Mouse (Mus musculus): ENCODE results near the gene Bpifb1.
"Not testable (repeated sequence)": the region's sequence is repeated elsewhere in the genome, so short reads cannot be mapped to it uniquely, and the experiment has no call there.

Gene Bpifb1

GRCm38 (mm10) chr2:154190546-154191258, at the start of gene Bpifb1:
Gene Bpifb1, plus strand, starts transcription at chr2:154190818.
- no peak for DNase-seq (ENCODE audit: low read depth, low spot score)

GRCm38 (mm10) chr2:154142580-154142979, 48.0 kb upstream of the Bpifb1 start, which contains the start of gene Bpifa1:
Gene Bpifa1, plus strand, starts transcription at chr2:154142880.
- no peak for DNase-seq (ENCODE audit: low read depth, low spot score)

GRCm38 (mm10) chr2:154143735-154144134, 46.9 kb upstream of the Bpifb1 start:
- DNase-seq (ENCODE audit: low read depth, low spot score): no peak

GRCm38 (mm10) chr2:154147496-154147895, 43.1 kb upstream of the Bpifb1 start:
- DNase-seq (ENCODE audit: low read depth, low spot score): no peak

GRCm38 (mm10) chr2:154158433-154158832, 32.2 kb upstream of the Bpifb1 start:
- peak; percentile 25 for DNase-seq (ENCODE audit: low read depth, low spot score)

GRCm38 (mm10) chr2:154162307-154162706, 28.3 kb upstream of the Bpifb1 start, which contains the start of gene Bpifa5:
Gene Bpifa5, plus strand, starts transcription at chr2:154162607.
- DNase-seq (ENCODE audit: low read depth, low spot score): no peak

GRCm38 (mm10) chr2:154163306-154163705, 27.3 kb upstream of the Bpifb1 start:
- no peak for DNase-seq (ENCODE audit: low read depth, low spot score)

- DNase-seq (ENCODE audit: low read depth, low spot score): no peak
These were observed 21.4 kb upstream of the Bpifb1 start for GRCm38 (mm10) chr2:154169172-154169571.

- DNase-seq (ENCODE audit: low read depth, low spot score): no peak
These were observed 19.0 kb upstream of the Bpifb1 start for GRCm38 (mm10) chr2:154171621-154172020.

- peak; percentile 16 for DNase-seq (ENCODE audit: low read depth, low spot score)
These were observed 17.3 kb upstream of the Bpifb1 start for GRCm38 (mm10) chr2:154173313-154173712.

GRCm38 (mm10) chr2:154181900-154182299, 8.7 kb upstream of the Bpifb1 start:
- DNase-seq (ENCODE audit: low read depth, low spot score): not testable (repeated sequence)

- DNase-seq (ENCODE audit: low read depth, low spot score): not testable (repeated sequence)
These were observed 7.6 kb upstream of the Bpifb1 start for GRCm38 (mm10) chr2:154183061-154183460.

- DNase-seq (ENCODE audit: low read depth, low spot score): no peak
These were observed 5.3 kb upstream of the Bpifb1 start for GRCm38 (mm10) chr2:154185319-154185718.

GRCm38 (mm10) chr2:154185748-154186147, 4.9 kb upstream of the Bpifb1 start:
- DNase-seq (ENCODE audit: low read depth, low spot score): no peak

GRCm38 (mm10) chr2:154187468-154187867, 3.1 kb upstream of the Bpifb1 start:
- no peak for DNase-seq (ENCODE audit: low read depth, low spot score)

- no peak for DNase-seq (ENCODE audit: low read depth, low spot score)
These were observed 662 bp upstream of the Bpifb1 start for GRCm38 (mm10) chr2:154189877-154190434.

GRCm38 (mm10) chr2:154192141-154192540, 1.5 kb downstream of the Bpifb1 start:
- DNase-seq (ENCODE audit: low read depth, low spot score): no peak

- DNase-seq (ENCODE audit: low read depth, low spot score): no peak
These were observed 2.5 kb downstream of the Bpifb1 start for GRCm38 (mm10) chr2:154193071-154193470.

- DNase-seq (ENCODE audit: low read depth, low spot score): no peak
These were observed 3.4 kb downstream of the Bpifb1 start for GRCm38 (mm10) chr2:154193994-154194504.

GRCm38 (mm10) chr2:154197036-154197435, 6.4 kb downstream of the Bpifb1 start:
- DNase-seq (ENCODE audit: low read depth, low spot score): no peak

GRCm38 (mm10) chr2:154204630-154205029, 14.0 kb downstream of the Bpifb1 start:
- no peak for DNase-seq (ENCODE audit: low read depth, low spot score)

- DNase-seq (ENCODE audit: low read depth, low spot score): peak; percentile 24
These were observed 16.3 kb downstream of the Bpifb1 start for GRCm38 (mm10) chr2:154206908-154207307.

- peak; percentile 8 for DNase-seq (ENCODE audit: low read depth, low spot score)
These were observed 18.5 kb downstream of the Bpifb1 start for GRCm38 (mm10) chr2:154209112-154209511.
